Mouse (Mus musculus): Measurements from ENCODE around the gene Vmn2r103. TPM values are rescaled to one million over a fixed set of nuclear protein-coding genes. Genes with fewer than 3 reads are reported as not detected.

Vmn2r103 gene
- not detected in 2 replicates for polyA plus RNA-seq (2012; rRNA removed)

GRCm38 (mm10) chr17:19773063-19773462, at the start of gene Vmn2r103:
Gene Vmn2r103, plus strand, starts transcription at chr17:19773363.
- no peak for DNase-seq (ENCODE audit: low read depth)

GRCm38 (mm10) chr17:19778994-19779393, 5.8 kb downstream of the Vmn2r103 start:
- TF ChIP-seq POLR2A (IDR thresholded peaks at IDR 0.05; ENCODE audit: borderline replicate concordance, extremely low read depth, insufficient read depth, insufficient read length, poor library complexity, severe bottlenecking) (no peak), CTCF (IDR thresholded peaks at IDR 0.05; ENCODE audit: borderline replicate concordance, extremely low read depth, insufficient read depth, insufficient read length) (no peak)

More at GRCm38 (mm10) chr17:19773063-19773462, at the start of gene Vmn2r103:
- TF ChIP-seq POLR2A (IDR thresholded peaks at IDR 0.05; ENCODE audit: borderline replicate concordance, extremely low read depth, insufficient read depth, insufficient read length, poor library complexity, severe bottlenecking) (no peak), CTCF (IDR thresholded peaks at IDR 0.05; ENCODE audit: borderline replicate concordance, extremely low read depth, insufficient read depth, insufficient read length) (no peak)

GRCm38 (mm10) chr17:19789248-19789647, 16.1 kb downstream of the Vmn2r103 start:
- TF ChIP-seq CTCF (IDR thresholded peaks at IDR 0.05; ENCODE audit: borderline replicate concordance, extremely low read depth, insufficient read depth, insufficient read length) (no peak), POLR2A (IDR thresholded peaks at IDR 0.05; ENCODE audit: borderline replicate concordance, extremely low read depth, insufficient read depth, insufficient read length, poor library complexity, severe bottlenecking) (no peak)
- no peak for DNase-seq (ENCODE audit: low read depth)

More at GRCm38 (mm10) chr17:19778994-19779393, 5.8 kb downstream of the Vmn2r103 start:
- no peak for DNase-seq (ENCODE audit: low read depth)

Other genes starting within 250 kb of the Vmn2r103 start
- not detected in 2 replicates for gene Vmn2r101, start 196.1 kb upstream of the Vmn2r103 start, polyA plus RNA-seq (2012; rRNA removed)
- not detected in 2 replicates for gene Vmn2r102, start 113.0 kb upstream of the Vmn2r103 start, polyA plus RNA-seq (2012; rRNA removed)

All from brain, embryonic 14.5 days (tissue).